Mouse (Mus musculus) midbrain, embryonic 11.5 days (tissue): Measurements from ENCODE around the gene Lct. TPM values are rescaled to one million over a fixed set of nuclear protein-coding genes. Genes with fewer than 3 reads are reported as not detected.

Source experiments
- ATAC-seq: fragments of 200-750 bp; cut with Nextera tagmentation; 2 replicates; pipeline ENCODE4 v1.8.0; 2017; ENCODE audit warnings: moderate TSS enrichment, moderate library complexity; ENCODE audit not compliant: low FRiP score
- DNase-seq: peaks from one replicate; pipeline ENCODE4 v3.0.0; 2015; ENCODE audit warnings: low spot score; ENCODE audit errors: missing footprints
- H3K27ac ChIP-seq: fragments of 300-500 bp; sonication (generic); 2 replicates; pipeline ENCODE4 v1.5.1; 2014; ENCODE audit warnings: low read depth, low read length
- H3K27me3 ChIP-seq: fragments of 300-500 bp; sonication (generic); 2 replicates; pipeline ENCODE4 v1.6.1; 2014; ENCODE audit warnings: mild to moderate bottlenecking, low read length, moderate library complexity, mixed read lengths; ENCODE audit not compliant: control insufficient read depth, insufficient read depth
- H3K36me3 ChIP-seq: fragments of 300-500 bp; sonication (generic); 2 replicates; pipeline ENCODE4 v1.6.1; 2014; ENCODE audit warnings: mild to moderate bottlenecking, low read length, moderate library complexity, mixed read lengths; ENCODE audit not compliant: control insufficient read depth, insufficient read depth
- H3K4me1 ChIP-seq: fragments of 300-500 bp; sonication (generic); 2 replicates; pipeline ENCODE4 v1.6.1; 2014; ENCODE audit warnings: low read length; ENCODE audit not compliant: control insufficient read depth, insufficient read depth
- H3K4me2 ChIP-seq: fragments of 300-500 bp; sonication (generic); 2 replicates; pipeline ENCODE4 v1.6.1; 2014; ENCODE audit warnings: mild to moderate bottlenecking, moderate library complexity
- H3K4me3 ChIP-seq: fragments of 300-500 bp; sonication (generic); 2 replicates; pipeline ENCODE4 v1.5.1; 2014; ENCODE audit warnings: low read depth, low read length
- H3K9ac ChIP-seq: fragments of 300-500 bp; sonication (generic); 2 replicates; pipeline ENCODE4 v1.6.1; 2014; ENCODE audit warnings: low read length
- H3K9me3 ChIP-seq: fragments of 300-500 bp; sonication (generic); 2 replicates; pipeline ENCODE4 v1.6.1; 2016; ENCODE audit warnings: low read length; ENCODE audit not compliant: control insufficient read depth
- WGBS: fragments of 180-500 bp; shearing (Covaris S2); extraction: QIAGEN DNeasy Blood & Tissue Kit; methylation state at CpG from one replicate; pipeline ENCODE4 v1.1.7; 2014; 5-methylcytosine and 5-hydroxymethylcytosine counted together
- polyA plus RNA-seq: library from polyadenylated mRNA; unstranded; fragments of >200 nt; fragmentation: Nextera tagmentation; extraction: Ambion mirVana; gene quantifications from 2 replicates; pipeline ENCODE4 v1.2.1, GENCODE M21; 2014

Gene Lct
- 0.40 TPM in 1 of 2 replicates, not detected in the other for polyA plus RNA-seq

- Histone ChIP-seq H3K4me1 (no peaks in the 10 kb centered on the region), H3K27ac (no peak within 1 kb of the TSS), H3K36me3 (peaks cover 7% of the 10 kb centered on the region; the same call in 1 of the 2 replicates), H3K4me3 (no peak within 1 kb of the TSS), H3K27me3 (no peaks in the 10 kb centered on the region), H3K4me2 (no peak within 1 kb of the TSS), H3K9me3 (no peaks in the 10 kb centered on the region), H3K9ac (no peak within 1 kb of the TSS)
- ATAC-seq (no peak), DNase-seq (no peak)
- WGBS = 86% methylated on average over 3 of the region's 3 CpGs
Observed at GRCm38 (mm10) chr1:128328218-128328617, at the start of gene Lct. TSS of gene Lct (minus strand) at chr1:128328318.

GRCm38 (mm10) chr1:128376841-128377240 is 48.7 kb upstream of the Lct start:
- DNase-seq (no peak), ATAC-seq (no peak)
- Histone ChIP-seq H3K36me3 (peaks cover 5% of the 10 kb centered on the region; the same call in 1 of the 2 replicates), H3K9me3 (no peaks in the 10 kb centered on the region), H3K4me3 (no peak overlapping the region), H3K27ac (no peak overlapping the region), H3K4me2 (no peak overlapping the region), H3K27me3 (no peaks in the 10 kb centered on the region), H3K4me1 (0 out of 2 replicates have a peak, but pooled peaks cover 2% of the 10 kb centered on the region), H3K9ac (no peak overlapping the region)
- WGBS = 96% methylated on average over 4 of the region's 4 CpGs

- DNase-seq (no peak), ATAC-seq (peak; percentile 41; the same call in 1 of the 2 replicates)
- no peak overlapping the region for H3K4me2 ChIP-seq
- H3K27me3 ChIP-seq = no peaks in the 10 kb centered on the region
- no peaks in the 10 kb centered on the region for H3K9me3 ChIP-seq
- 0 out of 2 replicates have a peak, but pooled peaks cover 2% of the 10 kb centered on the region for H3K4me1 ChIP-seq
- 83% methylated on average over 7 of the region's 7 CpGs for WGBS
- H3K9ac ChIP-seq = no peak overlapping the region
- no peaks in the 10 kb centered on the region; the same call in 1 of the 2 replicates for H3K36me3 ChIP-seq
- no peak overlapping the region for H3K4me3 ChIP-seq
- no peak overlapping the region for H3K27ac ChIP-seq
Observed at GRCm38 (mm10) chr1:128372143-128372860, 44.2 kb upstream of the Lct start.

GRCm38 (mm10) chr1:128368732-128369441 is 40.8 kb upstream of the Lct start:
- peak; percentile 77 for ATAC-seq
- Histone ChIP-seq H3K4me2 (no peak overlapping the region), H3K36me3 (peaks cover 2% of the 10 kb centered on the region; the same call in 1 of the 2 replicates), H3K9ac (no peak overlapping the region), H3K4me1 (no peaks in the 10 kb centered on the region), H3K4me3 (no peak overlapping the region), H3K27me3 (no peaks in the 10 kb centered on the region), H3K9me3 (no peaks in the 10 kb centered on the region), H3K27ac (no peak overlapping the region)
- WGBS = 38% methylated on average over 5 of the region's 5 CpGs
- DNase-seq = peak; percentile 94

GRCm38 (mm10) chr1:128360601-128361000 is 32.5 kb upstream of the Lct start:
- no peak for ATAC-seq
- WGBS = 76% methylated on average over 2 of the region's 2 CpGs
- H3K36me3 ChIP-seq = peaks cover 8% of the 10 kb centered on the region; the same call in 1 of the 2 replicates

GRCm38 (mm10) chr1:128359554-128360376 is 31.6 kb upstream of the Lct start, which contains the start of gene Mcm6:
TSS of gene Mcm6 (minus strand) at chr1:128359664.
- Histone ChIP-seq H3K9me3 (no peaks in the 10 kb centered on the region), H3K4me2 (peak within 1 kb of the TSS; percentile 47), H3K4me1 (peaks cover 19% of the 10 kb centered on the region), H3K36me3 (peaks cover 9% of the 10 kb centered on the region; the same call in 1 of the 2 replicates), H3K27ac (peak within 1 kb of the TSS; percentile 60), H3K27me3 (no peaks in the 10 kb centered on the region), H3K9ac (peak within 1 kb of the TSS; percentile 79), H3K4me3 (peak within 1 kb of the TSS; percentile 75)
- ATAC-seq (peak; percentile 99), DNase-seq (peak; percentile 99)
- 2% methylated on average over 37 of the region's 38 CpGs for WGBS

More at GRCm38 (mm10) chr1:128360601-128361000, 32.5 kb upstream of the Lct start:
- Histone ChIP-seq H3K27me3 (no peaks in the 10 kb centered on the region), H3K9me3 (no peaks in the 10 kb centered on the region), H3K27ac (no peak overlapping the region), H3K9ac (no peak overlapping the region), H3K4me3 (no peak overlapping the region), H3K4me1 (peaks cover 19% of the 10 kb centered on the region), H3K4me2 (no peak overlapping the region)
- DNase-seq = no peak

GRCm38 (mm10) chr1:128358916-128359553 is 30.9 kb upstream of the Lct start:
- Histone ChIP-seq H3K9me3 (no peaks in the 10 kb centered on the region), H3K27ac (peak overlapping the region; percentile 60), H3K27me3 (no peaks in the 10 kb centered on the region), H3K9ac (peak overlapping the region; percentile 79), H3K4me2 (peak overlapping the region; percentile 47), H3K36me3 (peaks cover 11% of the 10 kb centered on the region; the same call in 1 of the 2 replicates), H3K4me3 (peak overlapping the region; percentile 75), H3K4me1 (peaks cover 19% of the 10 kb centered on the region)
- under 1% methylated on average over 35 of the region's 35 CpGs for WGBS
- peak; percentile 84 for ATAC-seq
- peak; percentile 83 for DNase-seq

- ATAC-seq (no peak), DNase-seq (no peak)
- Histone ChIP-seq H3K4me2 (peak overlapping the region; percentile 47), H3K9me3 (no peaks in the 10 kb centered on the region), H3K9ac (peak overlapping the region; percentile 79), H3K27me3 (no peaks in the 10 kb centered on the region), H3K36me3 (peaks cover 14% of the 10 kb centered on the region; the same call in 1 of the 2 replicates), H3K27ac (no peak overlapping the region), H3K4me3 (peak overlapping the region; percentile 75), H3K4me1 (peaks cover 19% of the 10 kb centered on the region)
- WGBS = 70% methylated on average over 6 of the region's 6 CpGs
Observed at GRCm38 (mm10) chr1:128358276-128358675, 30.2 kb upstream of the Lct start.
